Mouse (Mus musculus): ENCODE data around the gene Xpo4. TPM values are rescaled to one million over a fixed set of nuclear protein-coding genes. Genes with fewer than 3 reads are reported as not detected.
"Not testable (repeated sequence)": the region's sequence is repeated elsewhere in the genome, so short reads cannot be mapped to it uniquely, and the experiment has no call there.

The Xpo4 gene
- polyA plus RNA-seq, 1 experiment from 2014 or later, result 13.1 TPM

- H3K4me2 ChIP-seq, result no peak overlapping the region
- no peaks in the 10 kb centered on the region for H3K4me1 ChIP-seq
- no peaks in the 10 kb centered on the region for H3K27me3 ChIP-seq (replicated peaks)
- WGBS, result 40% methylated on average over 2 of the region's 2 CpGs
- H3K36me3 ChIP-seq (replicated peaks), result no peaks in the 10 kb centered on the region
- no peak overlapping the region for H3K9ac ChIP-seq
- H3K4me3 ChIP-seq, result no peak overlapping the region
- no peak for ATAC-seq (replicated peaks)
- H3K9me3 ChIP-seq, result no peaks in the 10 kb centered on the region
- H3K27ac ChIP-seq, result no peak overlapping the region
These were observed 10.3 kb upstream of the Xpo4 start for GRCm38 (mm10) chr14:57675481-57675880.

- H3K27me3 ChIP-seq (replicated peaks), result no peaks in the 10 kb centered on the region
- H3K9me3 ChIP-seq, result no peaks in the 10 kb centered on the region
- peak overlapping the region; percentile 97 for H3K27ac ChIP-seq
- peaks cover 25% of the 10 kb centered on the region for H3K4me1 ChIP-seq
- peak overlapping the region; percentile 77 for H3K9ac ChIP-seq
- no peak; the same call in 1 of the 2 replicates for ATAC-seq (replicated peaks)
- peak overlapping the region; percentile 91 for H3K4me2 ChIP-seq
- WGBS, result 13% methylated on average over 10 of the region's 10 CpGs
- H3K36me3 ChIP-seq (replicated peaks), result no peaks in the 10 kb centered on the region
- H3K4me3 ChIP-seq, result peak overlapping the region; percentile 62
These were observed 359 bp upstream of the Xpo4 start for GRCm38 (mm10) chr14:57665628-57665950.

GRCm38 (mm10) chr14:57664311-57664821, 864 bp downstream of the Xpo4 start:
- H3K27ac ChIP-seq, result peak overlapping the region; percentile 97
- peaks cover 25% of the 10 kb centered on the region for H3K4me1 ChIP-seq
- ATAC-seq (replicated peaks), result peak; percentile 72
- WGBS, result under 1% methylated on average over 19 of the region's 19 CpGs
- H3K9me3 ChIP-seq, result no peaks in the 10 kb centered on the region
- H3K27me3 ChIP-seq (replicated peaks), result no peaks in the 10 kb centered on the region
- H3K4me3 ChIP-seq, result peak overlapping the region; percentile 62
- peak overlapping the region; percentile 91 for H3K4me2 ChIP-seq
- peak overlapping the region; percentile 77 for H3K9ac ChIP-seq
- H3K36me3 ChIP-seq (replicated peaks), result no peaks in the 10 kb centered on the region

GRCm38 (mm10) chr14:57663630-57664029, 1.6 kb downstream of the Xpo4 start:
- Histone ChIP-seq H3K9ac (no peak overlapping the region), H3K4me3 (peak overlapping the region; percentile 62)

GRCm38 (mm10) chr14:57658301-57658700, 6.9 kb downstream of the Xpo4 start:
- Histone ChIP-seq H3K27me3 (replicated peaks) (no peaks in the 10 kb centered on the region), H3K4me2 (no peak overlapping the region), H3K4me3 (no peak overlapping the region), H3K27ac (no peak overlapping the region), H3K36me3 (replicated peaks) (no peaks in the 10 kb centered on the region), H3K9me3 (no peaks in the 10 kb centered on the region), H3K4me1 (0 out of 2 replicates have a peak, but pooled peaks cover 3% of the 10 kb centered on the region), H3K9ac (no peak overlapping the region)
- 97% methylated on average over 4 of the region's 4 CpGs for WGBS
- no peak for ATAC-seq (replicated peaks)

More at GRCm38 (mm10) chr14:57663630-57664029, 1.6 kb downstream of the Xpo4 start:
- no peaks in the 10 kb centered on the region for H3K36me3 ChIP-seq (replicated peaks)
- H3K4me2 ChIP-seq, result peak overlapping the region; percentile 91
- peaks cover 25% of the 10 kb centered on the region for H3K4me1 ChIP-seq
- ATAC-seq (replicated peaks), result no peak
- 33% methylated on average over 1 of the region's 1 CpGs for WGBS
- H3K9me3 ChIP-seq, result no peaks in the 10 kb centered on the region
- no peaks in the 10 kb centered on the region for H3K27me3 ChIP-seq (replicated peaks)
- H3K27ac ChIP-seq, result no peak overlapping the region

GRCm38 (mm10) chr14:57657500-57657899, 7.7 kb downstream of the Xpo4 start:
- Histone ChIP-seq H3K4me3 (no peak overlapping the region), H3K36me3 (replicated peaks) (no peaks in the 10 kb centered on the region), H3K9ac (no peak overlapping the region), H3K4me2 (no peak overlapping the region), H3K27ac (no peak overlapping the region), H3K9me3 (no peaks in the 10 kb centered on the region), H3K4me1 (no peaks in the 10 kb centered on the region), H3K27me3 (replicated peaks) (no peaks in the 10 kb centered on the region)
- 100% methylated on average over 2 of the region's 2 CpGs for WGBS
- ATAC-seq (replicated peaks), result no peak

- not testable (repeated sequence) for H3K36me3 ChIP-seq (replicated peaks); H3K4me3 ChIP-seq; H3K4me2 ChIP-seq; H3K9ac ChIP-seq; ATAC-seq (replicated peaks); H3K27me3 ChIP-seq (replicated peaks); H3K9me3 ChIP-seq; H3K27ac ChIP-seq; H3K4me1 ChIP-seq
- WGBS, result 97% methylated on average over 3 of the region's 3 CpGs
These were observed 8.7 kb downstream of the Xpo4 start for GRCm38 (mm10) chr14:57656519-57656918.

- H3K4me2 ChIP-seq, result no peak overlapping the region
- no peak overlapping the region for H3K9ac ChIP-seq
- H3K4me3 ChIP-seq, result no peak overlapping the region
- no peaks in the 10 kb centered on the region for H3K4me1 ChIP-seq
- H3K27me3 ChIP-seq (replicated peaks), result no peaks in the 10 kb centered on the region
- no peaks in the 10 kb centered on the region for H3K9me3 ChIP-seq
- no peaks in the 10 kb centered on the region for H3K36me3 ChIP-seq (replicated peaks)
- no peak overlapping the region for H3K27ac ChIP-seq
- ATAC-seq (replicated peaks), result no peak
These were observed 15.7 kb downstream of the Xpo4 start for GRCm38 (mm10) chr14:57649501-57649900.

GRCm38 (mm10) chr14:57646155-57646554, 19.1 kb downstream of the Xpo4 start:
- Histone ChIP-seq H3K4me2 (no peak overlapping the region), H3K9me3 (no peaks in the 10 kb centered on the region), H3K9ac (no peak overlapping the region), H3K4me3 (no peak overlapping the region), H3K27me3 (replicated peaks) (no peaks in the 10 kb centered on the region), H3K4me1 (no peaks in the 10 kb centered on the region), H3K27ac (no peak overlapping the region), H3K36me3 (replicated peaks) (no peaks in the 10 kb centered on the region)
- WGBS, result 97% methylated on average over 4 of the region's 4 CpGs
- no peak for ATAC-seq (replicated peaks)

- no peak for ATAC-seq (replicated peaks)
- WGBS, result over 99% methylated on average over 3 of the region's 3 CpGs
- Histone ChIP-seq H3K27ac (no peak overlapping the region), H3K9me3 (no peaks in the 10 kb centered on the region), H3K27me3 (replicated peaks) (no peaks in the 10 kb centered on the region), H3K36me3 (replicated peaks) (no peaks in the 10 kb centered on the region), H3K9ac (no peak overlapping the region), H3K4me2 (no peak overlapping the region), H3K4me1 (no peaks in the 10 kb centered on the region), H3K4me3 (no peak overlapping the region)
These were observed 26.1 kb downstream of the Xpo4 start for GRCm38 (mm10) chr14:57639153-57639552.

- H3K9ac ChIP-seq, result no peak overlapping the region
- no peaks in the 10 kb centered on the region for H3K27me3 ChIP-seq (replicated peaks)
- H3K36me3 ChIP-seq (replicated peaks), result 0 out of 2 replicates have a peak, but pooled peaks cover 2% of the 10 kb centered on the region
- no peaks in the 10 kb centered on the region for H3K9me3 ChIP-seq
- WGBS, result 50% methylated on average over 5 of the region's 5 CpGs
- ATAC-seq (replicated peaks), result no peak
- no peak overlapping the region for H3K27ac ChIP-seq
- no peak overlapping the region for H3K4me3 ChIP-seq
- no peak overlapping the region for H3K4me2 ChIP-seq
- H3K4me1 ChIP-seq, result no peaks in the 10 kb centered on the region
These were observed 31.1 kb downstream of the Xpo4 start for GRCm38 (mm10) chr14:57634141-57634540.

GRCm38 (mm10) chr14:57629595-57629994, 35.6 kb downstream of the Xpo4 start:
- Histone ChIP-seq H3K27me3 (replicated peaks) (no peaks in the 10 kb centered on the region), H3K27ac (no peak overlapping the region), H3K4me2 (no peak overlapping the region), H3K4me1 (no peaks in the 10 kb centered on the region), H3K36me3 (replicated peaks) (peaks cover 6% of the 10 kb centered on the region; the same call in 1 of the 2 replicates), H3K9ac (no peak overlapping the region), H3K9me3 (no peaks in the 10 kb centered on the region), H3K4me3 (no peak overlapping the region)
- 72% methylated on average over 4 of the region's 4 CpGs for WGBS
- ATAC-seq (replicated peaks), result no peak

- no peaks in the 10 kb centered on the region; the same call in 1 of the 2 replicates for H3K36me3 ChIP-seq (replicated peaks)
- H3K9ac ChIP-seq, result no peak overlapping the region
- no peaks in the 10 kb centered on the region for H3K9me3 ChIP-seq
- H3K4me1 ChIP-seq, result no peaks in the 10 kb centered on the region
- 91% methylated on average over 3 of the region's 3 CpGs for WGBS
- H3K4me3 ChIP-seq, result no peak overlapping the region
- no peak overlapping the region for H3K4me2 ChIP-seq
- H3K27me3 ChIP-seq (replicated peaks), result no peaks in the 10 kb centered on the region
- H3K27ac ChIP-seq, result no peak overlapping the region
- ATAC-seq (replicated peaks), result no peak
These were observed 42.3 kb downstream of the Xpo4 start for GRCm38 (mm10) chr14:57622934-57623333.

Data from midbrain, embryonic 15.5 days (tissue).